Mouse (Mus musculus) heart, embryonic 15.5 days (tissue): ENCODE measurements around the gene Dnmt3l. TPM values are rescaled to one million over a fixed set of nuclear protein-coding genes. Genes with fewer than 3 reads are reported as not detected.

ENCODE experiments used
- ATAC-seq: fragments of 200-750 bp; cut with Nextera tagmentation; replicated peaks from 2 replicates; pipeline ENCODE4 v1.8.0; 2017; ENCODE audit warnings: low read depth, moderate TSS enrichment; ENCODE audit not compliant: insufficient number of reproducible peaks, insufficient read depth, low FRiP score
- H3K27ac ChIP-seq: fragments of 300-500 bp; sonication (generic); 2 replicates; pipeline ENCODE4 v1.5.1; 2015; ENCODE audit warnings: mild to moderate bottlenecking, inconsistent platforms
- H3K27me3 ChIP-seq: fragments of 300-500 bp; sonication (generic); 2 replicates; pipeline ENCODE4 v1.6.1; 2015; ENCODE audit warnings: inconsistent platforms
- H3K36me3 ChIP-seq: fragments of 300-500 bp; sonication (generic); 2 replicates; pipeline ENCODE4 v1.6.1; 2015; ENCODE audit warnings: mild to moderate bottlenecking, inconsistent platforms
- H3K4me1 ChIP-seq: fragments of 300-500 bp; sonication (generic); replicated peaks from 2 replicates; pipeline ENCODE4 v1.6.1; 2015; ENCODE audit warnings: inconsistent platforms
- H3K4me2 ChIP-seq: fragments of 300-500 bp; sonication (generic); 2 replicates; pipeline ENCODE4 v1.6.1; 2015; ENCODE audit warnings: inconsistent platforms, mild to moderate bottlenecking, moderate library complexity
- H3K4me3 ChIP-seq: fragments of 300-500 bp; sonication (generic); 2 replicates; pipeline ENCODE4 v1.5.1; 2015; ENCODE audit warnings: mild to moderate bottlenecking, inconsistent platforms
- H3K9ac ChIP-seq: fragments of 300-500 bp; sonication (generic); 2 replicates; pipeline ENCODE4 v1.6.1; 2015; ENCODE audit warnings: mild to moderate bottlenecking, inconsistent platforms
- H3K9me3 ChIP-seq: fragments of 300-500 bp; sonication (generic); replicated peaks from 2 replicates; pipeline ENCODE4 v1.6.1; 2016; ENCODE audit warnings: inconsistent platforms
- WGBS: fragments of 180-500 bp; shearing (Covaris S2); methylation state at CpG from one replicate; pipeline ENCODE4 v1.1.7; 2015; ENCODE audit warnings: mixed read lengths; 5-methylcytosine and 5-hydroxymethylcytosine counted together
- polyA plus RNA-seq: library from polyadenylated mRNA; unstranded; fragments of >200 nt; fragmentation: Nextera tagmentation; extraction: Ambion mirVana; gene quantifications from 2 replicates; pipeline ENCODE4 v1.2.1, GENCODE M21; 2015

Gene Dnmt3l
- polyA plus RNA-seq, 1 experiment from 2014 or later, result not detected

GRCm38 (mm10) chr10:78104555-78105490 lies 63.1 kb downstream of the Dnmt3l start:
- Histone ChIP-seq H3K9ac (no peak overlapping the region), H3K4me2 (no peak overlapping the region), H3K4me1 (peaks cover 9% of the 10 kb centered on the region), H3K27me3 (no peaks in the 10 kb centered on the region), H3K4me3 (no peak overlapping the region), H3K36me3 (no peaks in the 10 kb centered on the region), H3K27ac (no peak overlapping the region), H3K9me3 (no peaks in the 10 kb centered on the region)
- 61% methylated on average over 11 of the region's 11 CpGs for WGBS
- ATAC-seq, result no peak

DNA sequence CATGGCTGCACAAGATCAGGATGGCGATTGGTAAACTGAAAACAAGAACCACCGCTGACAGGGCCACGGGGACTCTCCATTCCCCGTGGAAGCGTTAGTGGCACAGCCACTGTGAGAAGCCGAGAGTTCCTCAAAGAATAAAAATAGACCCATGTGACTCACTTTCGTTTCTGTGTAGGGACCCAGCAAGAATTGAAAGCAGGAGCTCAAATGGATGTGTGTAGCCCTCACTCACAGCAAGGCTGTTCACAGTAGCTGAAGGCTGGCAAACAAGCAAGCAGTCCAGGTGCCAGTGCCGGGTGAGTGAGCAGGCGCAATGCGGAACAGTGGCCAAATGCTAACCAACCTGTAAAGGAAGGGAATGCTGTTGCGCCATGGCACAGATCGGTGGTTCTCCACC lies 63.8 kb downstream of the Dnmt3l start:
- Histone ChIP-seq H3K9me3 (no peaks in the 10 kb centered on the region), H3K27ac (no peak overlapping the region)
- WGBS, result 68% methylated on average over 12 of the region's 12 CpGs

More for the DNA sequence above, 63.8 kb downstream of the Dnmt3l start:
- Histone ChIP-seq H3K4me1 (peaks cover 9% of the 10 kb centered on the region), H3K9ac (no peak overlapping the region), H3K4me3 (no peak overlapping the region), H3K27me3 (no peaks in the 10 kb centered on the region), H3K36me3 (no peaks in the 10 kb centered on the region), H3K4me2 (no peak overlapping the region)
- no peak for ATAC-seq

Other genes starting within 250 kb of the Dnmt3l start
- not detected in 2 replicates for gene Gm9639, start 246.9 kb upstream of the Dnmt3l start, polyA plus RNA-seq
- gene Gm19668, start 242.8 kb upstream of the Dnmt3l start, polyA plus RNA-seq, result not detected in 2 replicates
- gene Gm9507, start 230.1 kb upstream of the Dnmt3l start, polyA plus RNA-seq, result not detected in 2 replicates
- not detected in 2 replicates for gene Gm2696, start 227.3 kb upstream of the Dnmt3l start, polyA plus RNA-seq
- not detected in 2 replicates for gene Krtap10-4, start 214.9 kb upstream of the Dnmt3l start, polyA plus RNA-seq
- not detected in 2 replicates for gene Krtap10-10, start 206.0 kb upstream of the Dnmt3l start, polyA plus RNA-seq
- gene Gm36176, start 195.1 kb upstream of the Dnmt3l start, polyA plus RNA-seq, result not detected in 2 replicates
- not detected in 2 replicates for gene Gm10318, start 189.1 kb upstream of the Dnmt3l start, polyA plus RNA-seq
- gene Gm3285, start 180.0 kb upstream of the Dnmt3l start, polyA plus RNA-seq, result not detected in 2 replicates
- 1.1 and 2.2 TPM in 2 replicates for gene Lrrc3, start 139.4 kb upstream of the Dnmt3l start, polyA plus RNA-seq
- 0.34 and 2.5 TPM in 2 replicates for gene Trpm2, start 71.4 kb upstream of the Dnmt3l start, polyA plus RNA-seq
- gene 1810043G02Rik, start 63.4 kb upstream of the Dnmt3l start, polyA plus RNA-seq, result 16.7 and 20.8 TPM in 2 replicates
- gene Pfkl, start 31.9 kb upstream of the Dnmt3l start, polyA plus RNA-seq, result 167 and 185 TPM in 2 replicates
- gene Aire, start 1.7 kb downstream of the Dnmt3l start, polyA plus RNA-seq, result 0.16 and 1.5 TPM in 2 replicates
- 1.5 and 2.9 TPM in 2 replicates for gene Icosl, start 27.4 kb downstream of the Dnmt3l start, polyA plus RNA-seq
- gene D10Jhu81e, start 127.8 kb downstream of the Dnmt3l start, polyA plus RNA-seq, result 57.8 and 61.4 TPM in 2 replicates
- gene Pwp2, start 143.2 kb downstream of the Dnmt3l start, polyA plus RNA-seq, result 9.1 and 14.1 TPM in 2 replicates
- 10.2 and 10.8 TPM in 2 replicates for gene Trappc10, start 202.7 kb downstream of the Dnmt3l start, polyA plus RNA-seq